Mouse (Mus musculus) cerebellum, adult 18-20 months (tissue): ENCODE results near the gene Ppfibp1.
"Not testable (repeated sequence)": the region's sequence is repeated elsewhere in the genome, so short reads cannot be mapped to it uniquely, and the experiment has no call there.

Experiments
- DNase-seq, 2 experiments: peaks; one replicate each; pipeline ENCODE4 v3.0.0; 2021

Ppfibp1 gene

GRCm38 (mm10) chr6:146887958-146888659 lies at the start of gene Ppfibp1:
Gene Ppfibp1, plus strand, starts transcription at chr6:146888487.
- DNase-seq: peak; percentile 86 to 96

DNA sequence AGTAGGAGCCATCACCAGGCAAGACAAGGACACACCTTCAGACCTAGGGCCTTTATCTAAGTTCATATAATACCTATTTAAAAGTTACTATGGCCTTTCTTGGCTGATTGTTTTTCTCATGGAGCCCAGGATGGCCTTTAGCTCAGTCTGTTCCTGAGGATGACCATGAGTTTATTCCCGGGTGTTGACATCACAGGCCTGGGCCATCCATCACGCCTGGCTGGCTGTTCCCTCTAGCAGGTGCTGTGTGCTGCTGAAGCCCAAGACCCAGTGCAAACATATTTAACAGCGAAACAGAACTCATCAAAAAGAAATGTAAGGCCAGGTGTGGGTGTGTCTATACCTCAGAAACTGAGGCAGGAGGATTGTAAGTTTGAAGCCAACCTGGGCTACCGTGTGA lies 49.4 kb upstream of the Ppfibp1 start:
- no peak for DNase-seq

- no peak for DNase-seq
Observed at GRCm38 (mm10) chr6:146844867-146845266, 43.4 kb upstream of the Ppfibp1 start.

DNA sequence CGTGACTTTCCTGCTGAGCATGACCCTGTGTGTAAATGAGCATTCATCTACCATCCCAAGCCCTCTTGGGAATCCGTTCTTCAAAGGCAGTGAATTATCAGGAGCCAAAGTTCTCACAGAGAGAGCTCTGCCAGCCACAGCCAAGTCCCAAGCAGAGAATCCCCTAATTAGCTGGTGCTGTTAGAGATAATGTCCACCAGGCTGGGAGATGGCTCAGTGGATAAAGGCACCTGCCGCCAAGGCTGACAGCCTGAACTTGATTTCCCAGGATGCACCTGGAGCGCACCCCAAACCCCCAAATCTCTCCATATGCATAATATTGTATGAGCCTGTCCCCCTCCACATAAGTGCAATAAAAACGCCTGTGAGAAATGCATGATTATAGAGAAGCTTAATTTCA lies 42.9 kb upstream of the Ppfibp1 start:
- no peak for DNase-seq

- DNase-seq: no peak
Observed at GRCm38 (mm10) chr6:146845961-146846750, 42.1 kb upstream of the Ppfibp1 start.

DNA sequence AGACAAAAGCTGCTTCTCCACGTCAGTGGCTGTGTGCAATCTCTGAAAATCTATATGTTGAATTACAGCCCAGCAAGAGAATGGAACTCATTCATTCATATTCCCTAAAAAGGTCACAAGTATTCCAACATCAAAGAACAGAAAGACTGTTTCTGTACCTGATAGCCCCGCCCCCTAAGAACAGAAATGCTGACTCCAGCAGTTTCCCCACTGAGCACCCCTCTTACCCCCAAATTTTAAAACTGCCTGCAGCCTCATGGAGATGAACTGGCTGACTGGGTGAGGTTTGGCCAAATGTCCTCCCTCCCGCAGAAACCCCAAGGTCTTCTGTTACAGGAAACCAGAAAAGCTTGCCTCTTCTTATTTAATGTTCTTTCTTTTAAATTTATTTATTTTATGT lies 40.9 kb upstream of the Ppfibp1 start:
- DNase-seq: no peak

GRCm38 (mm10) chr6:146848281-146848680 lies 40.0 kb upstream of the Ppfibp1 start:
- no peak for DNase-seq

DNA sequence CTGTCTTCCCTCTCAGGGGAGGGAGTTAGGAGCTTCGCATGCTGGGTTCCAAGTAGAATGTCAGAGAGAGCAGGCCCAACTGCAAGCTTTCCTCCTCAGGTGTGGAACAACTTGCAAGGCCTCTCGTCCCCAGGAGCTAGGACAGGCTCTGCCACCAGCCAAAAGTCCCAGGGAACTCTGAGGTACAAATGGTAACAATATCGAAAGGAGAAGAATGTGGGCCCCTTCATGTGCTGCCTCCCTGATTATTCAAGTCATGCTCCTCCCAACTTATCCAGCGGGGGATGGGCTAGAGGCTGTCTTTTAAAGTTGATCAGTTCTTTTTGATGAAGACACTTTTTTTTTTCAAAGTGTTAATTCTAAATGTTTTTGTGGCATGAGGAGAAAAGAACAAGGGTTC lies 38.2 kb upstream of the Ppfibp1 start, which contains the start of gene Smco2:
Gene Smco2, plus strand, starts transcription at position 55 of the 400 bp plus-strand sequence.
- no peak for DNase-seq

- DNase-seq: no peak
Observed at GRCm38 (mm10) chr6:146851916-146852315, 36.4 kb upstream of the Ppfibp1 start.

- DNase-seq: no peak
Observed at GRCm38 (mm10) chr6:146852739-146853138, 35.5 kb upstream of the Ppfibp1 start.

DNA sequence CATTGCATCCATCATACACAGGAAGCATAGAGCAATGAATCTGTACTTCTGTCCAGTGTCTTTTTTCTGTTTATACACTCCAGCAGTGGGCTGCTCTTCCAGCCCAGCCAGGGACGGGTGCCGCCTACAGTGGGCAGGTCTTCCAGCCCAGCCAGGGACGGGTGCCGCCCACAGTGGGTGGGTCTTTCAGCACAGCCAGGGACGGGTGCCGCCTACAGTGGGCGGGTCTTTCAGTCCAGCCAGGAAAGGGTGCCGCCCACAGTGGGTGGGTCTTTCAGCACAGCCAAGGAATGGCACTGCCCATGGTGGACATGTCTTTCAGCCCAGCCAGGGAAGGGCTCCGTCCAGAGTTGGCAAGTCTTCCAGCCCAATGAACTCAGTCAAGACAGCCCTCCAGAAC lies 33.1 kb upstream of the Ppfibp1 start:
- no peak for DNase-seq

DNA sequence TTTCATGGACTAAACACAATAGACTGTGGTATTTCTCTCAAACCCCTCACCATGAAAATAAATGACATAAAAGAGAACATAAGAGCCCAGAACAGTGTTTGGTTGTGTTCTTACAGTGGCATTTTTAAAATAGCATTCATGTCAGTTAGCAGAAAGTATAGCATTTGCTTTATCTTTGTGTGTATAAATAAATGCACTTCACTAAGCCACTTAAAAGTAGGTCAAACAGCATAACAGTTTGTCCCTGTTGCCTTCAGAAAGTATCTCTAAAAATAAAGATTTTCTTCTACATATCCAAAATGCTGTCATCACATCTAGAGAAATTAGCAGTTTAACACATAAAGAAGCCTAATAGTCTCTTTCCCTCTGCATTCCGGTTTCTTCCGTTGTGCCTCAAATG lies 30.9 kb upstream of the Ppfibp1 start:
- DNase-seq: no peak

DNA sequence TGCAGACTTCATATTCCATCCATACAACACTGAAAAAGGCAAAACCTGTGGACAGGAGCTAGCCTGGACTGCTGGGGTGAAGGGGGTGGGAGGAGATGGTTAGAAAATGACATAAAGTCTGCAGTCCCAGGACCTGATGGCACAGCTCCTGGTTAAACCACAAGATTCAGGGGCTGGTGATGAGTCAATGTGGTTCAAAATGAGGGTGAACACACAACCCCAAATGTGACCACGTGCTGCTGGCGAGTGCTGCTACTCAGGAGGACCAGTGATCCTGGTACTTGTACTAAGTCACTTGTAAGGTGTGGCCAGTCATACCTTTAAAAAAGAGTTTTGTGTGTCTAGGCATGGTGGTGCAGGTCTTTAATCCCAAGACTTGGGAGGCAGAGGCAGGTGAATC lies 25.1 kb upstream of the Ppfibp1 start:
- no peak for DNase-seq

GRCm38 (mm10) chr6:146864370-146864769 lies 23.9 kb upstream of the Ppfibp1 start:
- not testable (repeated sequence) for DNase-seq

DNA sequence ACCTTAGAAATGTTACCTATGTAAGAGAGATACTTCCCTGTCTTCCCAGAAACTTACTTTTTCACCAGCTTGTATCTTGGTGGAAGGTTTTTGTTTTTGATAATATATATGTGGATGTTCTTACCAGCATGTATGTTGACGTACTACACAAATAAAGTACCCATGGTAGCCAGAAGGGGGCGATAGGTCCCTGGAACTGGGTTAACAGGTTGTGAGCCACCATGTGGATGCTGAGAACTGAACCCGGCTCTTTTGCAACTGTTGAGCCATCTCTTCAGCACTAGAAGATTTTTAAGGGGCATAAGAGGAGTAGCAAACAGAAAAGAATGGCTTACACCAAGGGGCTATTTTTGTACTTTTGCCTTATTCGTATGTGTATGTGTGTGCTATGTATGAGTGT lies 22.6 kb upstream of the Ppfibp1 start:
- no peak for DNase-seq

DNA sequence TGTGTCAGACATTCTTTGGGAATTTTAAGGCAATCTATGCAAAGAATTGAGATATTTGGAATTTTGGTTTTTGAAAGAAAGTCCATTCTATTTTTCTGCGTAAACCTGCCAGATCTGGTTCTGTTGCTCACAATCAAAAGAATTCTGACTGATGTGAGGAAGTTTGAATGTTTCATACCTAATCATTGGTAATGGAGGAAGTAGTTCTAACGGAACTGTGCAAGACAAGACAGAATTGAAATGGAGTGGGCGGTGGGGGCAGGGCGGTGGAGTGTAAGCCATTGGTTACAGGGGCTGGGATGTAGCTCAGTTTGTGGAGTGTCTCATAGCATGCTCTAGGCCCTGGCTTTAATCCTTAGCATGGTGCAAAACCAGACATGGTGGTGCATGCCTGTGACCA lies 16.3 kb upstream of the Ppfibp1 start:
- DNase-seq: no peak

DNA sequence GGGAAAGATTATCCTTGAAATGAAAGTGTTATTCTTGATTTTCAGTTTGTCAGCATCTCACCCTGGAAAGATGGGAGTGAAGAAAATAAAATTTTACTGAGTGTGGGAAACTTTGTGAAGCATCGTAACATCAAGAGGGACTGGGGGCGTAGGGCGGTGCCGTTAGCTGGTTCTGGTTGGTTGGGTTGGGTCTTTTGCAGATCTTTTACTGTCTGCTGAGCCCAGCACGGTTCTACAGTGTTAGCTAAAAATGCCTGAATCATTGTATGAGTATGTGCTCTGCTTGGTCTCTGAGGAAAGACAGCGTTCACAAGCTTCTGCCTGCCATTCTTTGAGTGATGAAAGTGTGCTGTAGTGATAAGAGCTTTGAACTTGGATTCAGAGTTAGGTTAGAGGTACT lies 13.9 kb upstream of the Ppfibp1 start:
- no peak for DNase-seq

- DNase-seq: no peak
Observed at GRCm38 (mm10) chr6:146876820-146877219, 11.5 kb upstream of the Ppfibp1 start.

- DNase-seq: no peak
Observed at GRCm38 (mm10) chr6:146877425-146878045, 10.8 kb upstream of the Ppfibp1 start.

GRCm38 (mm10) chr6:146878926-146879325 lies 9.4 kb upstream of the Ppfibp1 start:
- no peak for DNase-seq

DNA sequence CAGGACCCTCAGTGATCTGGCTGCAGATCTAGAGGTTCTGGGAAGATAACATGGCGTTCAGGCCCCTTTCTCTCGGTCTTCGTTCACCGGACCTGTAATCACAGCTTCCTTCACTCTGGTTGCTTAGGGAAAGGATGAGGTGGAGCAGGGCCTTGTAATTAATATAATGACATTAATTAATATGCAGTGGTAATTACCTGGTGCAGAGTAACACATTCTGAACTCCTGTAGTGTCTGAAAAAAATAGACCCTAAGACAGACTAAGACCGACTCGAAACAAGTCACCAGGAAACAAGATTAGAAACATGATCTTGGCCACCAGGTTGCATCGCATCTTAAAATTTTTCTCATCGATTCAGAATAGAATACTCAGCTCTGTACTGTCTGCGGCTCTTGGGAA lies 8.4 kb upstream of the Ppfibp1 start:
- DNase-seq: no peak

DNA sequence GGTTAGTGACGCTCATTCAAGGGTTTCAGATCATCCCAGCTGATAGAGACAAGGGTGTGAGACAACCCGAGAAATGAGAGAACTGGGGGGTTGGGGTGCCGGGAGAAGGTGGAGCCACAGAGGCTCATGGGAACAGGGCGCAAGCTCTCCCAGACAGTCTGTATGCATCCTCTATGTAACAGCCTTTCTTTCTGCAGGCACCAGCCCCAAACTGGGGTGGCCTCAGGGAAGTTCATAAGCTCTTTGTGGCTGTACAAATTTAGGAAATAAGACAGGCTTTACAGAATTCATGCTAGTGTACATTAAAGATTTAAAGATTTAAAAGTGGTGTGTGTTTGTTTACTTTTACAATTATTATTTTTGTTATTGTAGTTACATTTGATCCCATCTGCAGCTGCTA lies 8.0 kb upstream of the Ppfibp1 start:
- no peak for DNase-seq

DNA sequence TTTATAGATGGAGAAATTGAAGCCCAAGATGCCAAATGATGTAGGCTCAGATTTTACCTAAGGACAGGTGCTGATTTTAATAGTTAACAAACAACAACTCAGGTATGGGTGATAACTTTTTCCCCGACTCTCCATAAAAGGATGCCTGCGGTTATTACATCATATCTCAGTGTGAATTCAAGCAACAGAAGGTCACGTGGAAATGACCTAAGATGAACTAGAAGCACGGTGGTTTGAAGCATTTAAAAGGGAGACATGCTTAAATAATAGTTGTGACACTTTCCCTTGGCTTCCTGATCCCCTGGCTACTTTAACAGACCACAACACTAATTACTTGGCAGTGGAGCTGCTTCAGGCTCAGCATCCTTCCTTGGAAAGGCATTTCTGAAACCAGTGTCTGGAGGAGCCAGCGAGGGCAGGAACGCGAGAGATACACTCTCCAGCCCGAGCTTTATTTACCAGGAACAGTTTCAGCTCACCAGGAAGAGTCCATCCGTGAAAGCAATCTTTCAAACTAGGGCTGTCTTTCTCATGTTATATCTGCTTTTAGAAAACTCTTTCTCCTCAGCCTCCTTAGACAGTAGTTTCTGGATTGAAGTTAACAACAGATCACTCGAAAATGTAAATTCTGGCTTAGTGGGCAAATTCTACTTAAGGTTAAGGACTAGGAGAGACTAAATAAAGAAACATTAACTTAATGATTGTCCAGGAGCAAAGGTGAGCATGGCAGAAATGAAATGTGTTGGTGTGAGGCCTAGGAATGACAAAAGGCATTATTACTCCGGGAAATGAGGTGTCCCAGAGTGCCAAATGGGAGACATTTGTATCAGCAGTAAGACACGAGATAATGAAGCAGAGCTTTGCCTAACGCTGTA lies 6.2 kb upstream of the Ppfibp1 start:
- DNase-seq: no peak
